Mouse (Mus musculus) myocyte (in vitro differentiated cells): ENCODE data around the gene Pcdh9. TPM values are rescaled to one million over a fixed set of nuclear protein-coding genes. Genes with fewer than 3 reads are reported as not detected.

ENCODE experiments used
- H3K27me3 ChIP-seq: one replicate; pipeline ENCODE4 v1.6.1; 2011; ENCODE audit not compliant: control insufficient read depth, insufficient read depth, insufficient read length
- H3K36me3 ChIP-seq: one replicate; pipeline ENCODE4 v1.6.1; 2011; ENCODE audit not compliant: control insufficient read depth, insufficient read depth
- H3K4me2 ChIP-seq: one replicate; pipeline ENCODE4 v1.6.1; 2011; ENCODE audit warnings: low read depth, control low read depth
- H3K4me3 ChIP-seq: one replicate; pipeline ENCODE4 v1.5.1; 2011; ENCODE audit warnings: mild to moderate bottlenecking, control low read depth, moderate library complexity
- H3K79me2 ChIP-seq: one replicate; pipeline ENCODE4 v1.6.1; 2011; ENCODE audit not compliant: control insufficient read depth, insufficient read depth
- H3ac ChIP-seq: one replicate; pipeline ENCODE4 v1.6.1; 2011; ENCODE audit not compliant: control insufficient read depth, insufficient read length
- CEBPB ChIP-seq: IDR thresholded peaks from 2 replicates; pipeline ENCODE4 v1.6.1; 2011; ENCODE audit warnings: mild to moderate bottlenecking, moderate library complexity; ENCODE audit not compliant: poor library complexity, insufficient read depth, severe bottlenecking
- E2F4 ChIP-seq: IDR thresholded peaks from one replicate; pipeline ENCODE4 v1.6.1; 2011; ENCODE audit warnings: mild to moderate bottlenecking, control low read depth, moderate library complexity; ENCODE audit not compliant: insufficient read depth
- MAX ChIP-seq: IDR thresholded peaks from one replicate; pipeline ENCODE4 v1.6.1; 2011; ENCODE audit warnings: low read depth, mild to moderate bottlenecking, control low read depth
- MYOD1 ChIP-seq, 3 experiments: IDR thresholded peaks; one replicate each; pipeline ENCODE4 v1.6.1; 2011; ENCODE audit warnings: control low read depth in 2 of 3, low read depth in 2 of 3, mild to moderate bottlenecking in 2 of 3, moderate library complexity in 1 of 3; ENCODE audit not compliant: insufficient read length in 2 of 3, control insufficient read depth in 1 of 3
- MYOG ChIP-seq, 3 experiments: IDR thresholded peaks; one replicate each; pipeline ENCODE4 v1.6.1; 2011; ENCODE audit warnings: control low read depth in 2 of 3, low read depth in 2 of 3, mild to moderate bottlenecking in 2 of 3; ENCODE audit not compliant: insufficient read length in 2 of 3, control insufficient read depth in 1 of 3, insufficient read depth in 1 of 3
- POLR2A ChIP-seq: IDR thresholded peaks from one replicate; pipeline ENCODE4 v1.6.1; 2011; ENCODE audit warnings: low read depth, mild to moderate bottlenecking, control low read depth, moderate library complexity; ENCODE audit not compliant: insufficient read length
- POLR2AphosphoS2 ChIP-seq: IDR thresholded peaks from one replicate; pipeline ENCODE4 v1.6.1; 2011; ENCODE audit warnings: low read depth, control low read depth; ENCODE audit not compliant: insufficient read length
- REST ChIP-seq: IDR thresholded peaks from one replicate; pipeline ENCODE4 v1.6.1; 2011; ENCODE audit warnings: mild to moderate bottlenecking, control low read depth, moderate library complexity; ENCODE audit not compliant: insufficient read depth, insufficient read length
- SRF ChIP-seq: IDR thresholded peaks from one replicate; pipeline ENCODE4 v1.6.1; 2011; ENCODE audit warnings: low read depth; ENCODE audit not compliant: control insufficient read depth, insufficient read length
- TCF12 ChIP-seq: IDR thresholded peaks from one replicate; pipeline ENCODE4 v1.6.1; 2011; ENCODE audit warnings: mild to moderate bottlenecking, control low read depth; ENCODE audit not compliant: poor library complexity, insufficient read depth, severe bottlenecking
- TCF3 ChIP-seq: IDR thresholded peaks from one replicate; pipeline ENCODE4 v1.6.1; 2011; ENCODE audit warnings: low read depth, control low read depth; ENCODE audit not compliant: insufficient read length
- USF1 ChIP-seq: IDR thresholded peaks from one replicate; pipeline ENCODE4 v1.6.1; 2011; ENCODE audit warnings: low read depth, mild to moderate bottlenecking, control low read depth, moderate library complexity
- polyA plus RNA-seq: library from polyadenylated mRNA; unstranded; fragments of >200 nt; fragmentation: generic; extraction: Trizol; gene quantifications from one replicate; pipeline ENCODE4 v1.2.1, GENCODE M21; 2012; ENCODE audit warnings: missing spikeins

Pcdh9 gene
- polyA plus RNA-seq, 1 experiment, result 0.02 TPM

DNA sequence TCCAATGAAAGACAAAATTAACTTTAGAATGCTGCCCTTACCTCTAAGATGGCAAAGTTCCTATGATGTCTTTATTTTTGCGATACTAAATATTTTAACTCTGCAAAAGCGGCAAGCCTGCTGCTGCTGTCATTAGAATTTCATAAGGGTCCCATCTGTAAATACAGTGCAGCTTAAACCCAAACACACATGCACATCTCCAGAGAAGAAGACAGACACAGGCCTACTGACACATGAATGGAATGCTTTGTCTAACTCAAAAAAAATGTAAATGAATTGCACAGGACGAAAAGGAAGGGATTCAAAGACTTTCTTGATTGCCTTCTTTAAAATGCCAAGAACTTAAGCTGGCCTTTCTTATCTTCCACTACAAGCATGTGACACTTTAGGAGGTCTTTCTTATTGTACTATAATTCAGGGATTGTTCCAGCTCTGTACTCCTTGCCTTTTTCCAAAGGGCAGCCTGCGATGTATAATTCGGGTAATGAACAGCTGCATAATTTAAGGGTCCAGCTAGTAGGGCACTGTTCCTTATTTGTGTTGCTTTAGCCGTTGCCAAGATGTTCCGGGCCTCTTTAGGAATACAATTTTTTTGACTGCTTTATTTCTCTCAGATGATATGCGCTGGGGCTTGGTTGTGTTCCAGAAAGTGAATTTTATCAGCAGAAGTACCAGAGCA, 823.6 kb downstream of the Pcdh9 start:
- Histone ChIP-seq H3K4me2 (no peak overlapping the region), H3K36me3 (no peaks in the 10 kb centered on the region), H3K27me3 (no peaks in the 10 kb centered on the region), H3K4me3 (no peak overlapping the region), H3K79me2 (no peaks in the 10 kb centered on the region), H3ac (no peak overlapping the region)
- TF ChIP-seq MAX (no peak), E2F4 (no peak), MYOD1 (IDR thresholded peaks at IDR 0.05; ENCODE audit: control insufficient read depth in 1 of 3, insufficient read length in 2 of 3, low read depth in 2 of 3) (no peak), USF1 (no peak), TCF12 (no peak), POLR2AphosphoS2 (no peak), TCF3 (no peak), CEBPB (no peak), REST (no peak), MYOG (IDR thresholded peaks at IDR 0.05; ENCODE audit: control insufficient read depth in 1 of 3, insufficient read depth in 1 of 3, insufficient read length in 2 of 3, low read depth in 2 of 3) (no peak), SRF (no peak), POLR2A (no peak)

DNA sequence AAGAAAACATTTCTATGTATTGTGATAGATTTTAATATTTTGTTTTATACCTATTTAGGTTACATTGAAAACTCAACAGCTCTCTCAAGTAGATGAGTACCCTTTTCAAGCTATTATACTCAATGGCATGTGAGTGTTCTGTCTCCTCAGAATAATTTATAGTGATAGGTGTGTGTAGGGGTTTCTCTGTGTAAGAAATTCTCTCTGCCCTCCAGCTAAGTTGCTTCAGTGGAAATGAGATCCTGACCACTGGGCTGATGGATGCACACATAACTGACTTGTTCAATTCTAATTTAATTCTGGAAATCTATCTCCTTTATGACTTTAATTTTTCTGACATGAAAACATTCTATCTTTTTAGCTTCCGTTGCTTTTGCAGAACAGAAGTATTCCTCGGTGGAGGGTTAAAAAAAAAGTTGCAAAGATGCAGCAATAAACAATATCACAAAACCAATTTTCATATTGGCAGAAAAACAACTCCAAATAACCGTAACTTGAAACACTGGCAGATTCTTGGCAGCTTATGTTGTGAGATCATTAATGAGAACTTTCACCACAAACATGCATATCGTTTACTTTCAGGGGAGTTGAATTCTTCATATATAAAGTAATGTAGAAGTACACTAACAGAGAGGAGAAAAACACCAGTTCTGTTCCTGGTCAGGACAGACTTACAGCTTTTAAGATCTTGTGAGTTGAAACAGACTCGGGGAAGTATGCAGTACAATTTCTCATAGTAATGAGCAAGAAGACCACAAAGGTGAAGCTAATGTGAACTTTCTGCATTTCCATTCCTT, 828.5 kb downstream of the Pcdh9 start:
- Histone ChIP-seq H3K36me3 (no peaks in the 10 kb centered on the region), H3K4me2 (no peak overlapping the region)
- no peak for TF ChIP-seq MYOD1 (IDR thresholded peaks at IDR 0.05; ENCODE audit: control insufficient read depth in 1 of 3, insufficient read length in 2 of 3, low read depth in 2 of 3)
- TF ChIP-seq USF1, result no peak
- TF ChIP-seq MYOG (IDR thresholded peaks at IDR 0.05; ENCODE audit: control insufficient read depth in 1 of 3, insufficient read depth in 1 of 3, insufficient read length in 2 of 3, low read depth in 2 of 3), result no peak
- no peak for TF ChIP-seq CEBPB
- TF ChIP-seq TCF3, result no peak
- TF ChIP-seq TCF12, result no peak
- TF ChIP-seq E2F4, result no peak
- no peak for TF ChIP-seq POLR2A
- TF ChIP-seq POLR2AphosphoS2, result no peak
- TF ChIP-seq MAX, result no peak
- TF ChIP-seq REST, result no peak
- TF ChIP-seq SRF, result no peak

DNA sequence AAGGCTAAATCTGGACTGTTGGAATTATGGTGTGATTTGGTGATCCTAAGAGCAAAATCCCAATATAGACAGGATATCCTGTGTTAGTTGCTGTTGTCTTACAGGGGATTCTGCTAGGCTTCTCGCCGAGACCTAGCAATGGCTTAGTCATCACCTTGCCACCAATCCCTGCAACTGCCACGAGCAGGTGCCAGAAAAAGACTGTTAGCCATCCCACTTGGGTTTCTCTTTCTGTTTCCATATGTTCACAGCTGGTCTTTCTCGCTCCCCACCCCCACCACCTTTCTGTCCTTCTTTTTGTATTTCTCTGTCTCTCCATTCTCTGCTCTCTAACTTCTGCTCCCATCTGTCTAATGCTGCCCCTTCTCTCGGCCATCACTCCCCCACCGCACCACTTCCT, 831.7 kb downstream of the Pcdh9 start:
- H3K27me3 ChIP-seq, result no peaks in the 10 kb centered on the region
- no peak for TF ChIP-seq POLR2A
- no peak for TF ChIP-seq E2F4
- TF ChIP-seq CEBPB, result no peak
- no peak for TF ChIP-seq TCF12
- no peak for TF ChIP-seq SRF
- TF ChIP-seq POLR2AphosphoS2, result no peak
- no peak for TF ChIP-seq MAX
- no peak for TF ChIP-seq REST
- no peak for TF ChIP-seq MYOG (IDR thresholded peaks at IDR 0.05; ENCODE audit: control insufficient read depth in 1 of 3, insufficient read depth in 1 of 3, insufficient read length in 2 of 3, low read depth in 2 of 3)
- no peak for TF ChIP-seq MYOD1 (IDR thresholded peaks at IDR 0.05; ENCODE audit: control insufficient read depth in 1 of 3, insufficient read length in 2 of 3, low read depth in 2 of 3)
- TF ChIP-seq TCF3, result no peak
- H3K4me2 ChIP-seq, result no peak overlapping the region
- H3ac ChIP-seq, result no peak overlapping the region
- no peaks in the 10 kb centered on the region for H3K79me2 ChIP-seq
- no peaks in the 10 kb centered on the region for H3K36me3 ChIP-seq
- no peak overlapping the region for H3K4me3 ChIP-seq

More for the DNA sequence above, 828.5 kb downstream of the Pcdh9 start:
- H3ac ChIP-seq, result no peak overlapping the region
- no peaks in the 10 kb centered on the region for H3K79me2 ChIP-seq
- H3K27me3 ChIP-seq, result no peaks in the 10 kb centered on the region
- H3K4me3 ChIP-seq, result no peak overlapping the region

GRCm38 (mm10) chr14:93055997-93056396, 834.5 kb downstream of the Pcdh9 start:
- Histone ChIP-seq H3ac (no peak overlapping the region), H3K27me3 (no peaks in the 10 kb centered on the region), H3K79me2 (no peaks in the 10 kb centered on the region), H3K4me2 (no peak overlapping the region), H3K36me3 (no peaks in the 10 kb centered on the region), H3K4me3 (no peak overlapping the region)
- TF ChIP-seq MYOD1 (IDR thresholded peaks at IDR 0.05; ENCODE audit: control insufficient read depth in 1 of 3, insufficient read length in 2 of 3, low read depth in 2 of 3), result no peak
- no peak for TF ChIP-seq POLR2A
- no peak for TF ChIP-seq MYOG (IDR thresholded peaks at IDR 0.05; ENCODE audit: control insufficient read depth in 1 of 3, insufficient read depth in 1 of 3, insufficient read length in 2 of 3, low read depth in 2 of 3)
- TF ChIP-seq TCF3, result no peak
- no peak for TF ChIP-seq POLR2AphosphoS2
- no peak for TF ChIP-seq MAX
- TF ChIP-seq SRF, result no peak
- no peak for TF ChIP-seq E2F4
- no peak for TF ChIP-seq TCF12
- TF ChIP-seq REST, result no peak
- TF ChIP-seq USF1, result no peak
- no peak for TF ChIP-seq CEBPB
